Mouse (Mus musculus) common myeloid progenitor, adult 5-6 weeks (primary cell): ENCODE results near the gene Wfdc13. TPM values are rescaled to one million over a fixed set of nuclear protein-coding genes. Genes with fewer than 3 reads are reported as not detected.
"Not testable (repeated sequence)": the region's sequence is repeated elsewhere in the genome, so short reads cannot be mapped to it uniquely, and the experiment has no call there.

ENCODE experiments used
- ATAC-seq: replicated peaks from 2 replicates; pipeline ENCODE4 v1.8.0; 2016; ENCODE audit warnings: low read depth, mild to moderate bottlenecking, moderate TSS enrichment, inconsistent platforms; ENCODE audit not compliant: poor library complexity, severe bottlenecking
- total RNA-seq: library from RNA; stranded (forward); fragments of 200-1000, 187-1606 nt; gene quantifications from 2 replicates; pipeline ENCODE4 v1.2.3, GENCODE M21; 2017

The Wfdc13 gene
- total RNA-seq, 1 experiment from 2014 or later: not detected

DNA sequence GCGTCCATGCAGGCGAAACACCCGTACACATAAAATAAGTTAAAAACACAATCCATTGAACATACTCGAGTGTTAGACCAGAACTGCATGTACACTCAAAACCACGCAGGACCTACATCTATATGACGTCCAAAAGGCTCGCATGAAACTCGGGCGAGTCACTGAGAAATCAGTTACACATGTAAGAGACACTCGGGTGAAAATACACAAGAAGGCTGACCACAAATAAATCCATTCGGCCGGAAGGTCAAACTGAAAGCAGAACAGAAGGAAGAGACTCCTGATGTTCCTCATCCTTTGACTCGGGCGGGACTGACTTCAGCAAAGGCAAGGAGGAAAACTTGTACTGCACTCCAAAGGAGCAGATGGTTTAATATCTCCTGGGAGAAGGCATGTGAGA, 21.1 kb downstream of the Wfdc13 start:
- no peak for ATAC-seq

DNA sequence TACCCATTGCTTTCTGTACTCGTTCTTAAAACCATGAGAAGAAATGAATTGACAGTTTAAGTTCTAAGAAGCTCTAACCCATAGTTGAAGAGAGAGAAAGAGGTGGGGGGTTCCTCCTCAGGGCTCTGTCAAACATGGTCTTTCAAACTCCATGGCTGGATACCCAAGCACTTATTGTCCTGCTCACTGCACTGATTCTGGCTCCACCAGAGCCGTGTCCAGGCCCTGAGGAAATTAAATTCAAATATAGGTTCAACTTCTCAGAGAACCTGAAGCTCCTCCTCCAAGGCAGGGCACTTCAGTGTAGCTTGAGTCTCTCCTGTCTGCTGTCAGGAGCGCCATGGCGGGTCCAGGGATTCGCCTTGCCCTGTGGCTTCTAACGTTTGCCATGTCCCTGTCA, 30.1 kb downstream of the Wfdc13 start, which contains the start of gene Spint5:
Gene Spint5 (plus strand): TSS at position 301 of the 400 bp plus-strand sequence.
- no peak for ATAC-seq

DNA sequence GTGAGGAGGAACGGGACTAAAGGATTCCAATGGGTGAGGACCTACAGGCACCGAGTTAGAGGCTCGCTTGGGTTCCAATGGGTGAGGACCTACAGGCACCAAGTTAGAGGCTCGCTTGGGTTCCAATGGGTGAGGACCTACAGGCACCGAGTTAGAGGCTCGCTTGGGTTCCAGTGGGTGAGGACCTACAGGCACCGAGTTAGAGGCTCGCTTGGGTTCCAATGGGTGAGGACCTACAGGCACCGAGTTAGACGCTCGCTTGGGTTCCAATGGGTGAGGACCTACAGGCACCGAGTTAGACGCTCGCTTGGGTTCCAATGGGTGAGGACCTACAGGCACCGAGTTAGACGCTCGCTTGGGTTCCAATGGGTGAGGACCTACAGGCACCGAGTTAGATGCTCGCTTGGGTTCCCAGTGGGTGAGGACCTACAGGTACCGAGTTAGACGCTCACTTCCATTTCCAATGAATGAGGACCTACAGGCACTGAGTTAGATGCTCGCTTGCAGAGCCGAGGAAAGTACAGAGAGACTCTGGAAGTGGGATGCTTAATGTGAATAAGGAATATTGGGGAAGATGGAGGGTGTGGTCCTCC, 31.4 kb downstream of the Wfdc13 start:
- not testable (repeated sequence) for ATAC-seq

DNA sequence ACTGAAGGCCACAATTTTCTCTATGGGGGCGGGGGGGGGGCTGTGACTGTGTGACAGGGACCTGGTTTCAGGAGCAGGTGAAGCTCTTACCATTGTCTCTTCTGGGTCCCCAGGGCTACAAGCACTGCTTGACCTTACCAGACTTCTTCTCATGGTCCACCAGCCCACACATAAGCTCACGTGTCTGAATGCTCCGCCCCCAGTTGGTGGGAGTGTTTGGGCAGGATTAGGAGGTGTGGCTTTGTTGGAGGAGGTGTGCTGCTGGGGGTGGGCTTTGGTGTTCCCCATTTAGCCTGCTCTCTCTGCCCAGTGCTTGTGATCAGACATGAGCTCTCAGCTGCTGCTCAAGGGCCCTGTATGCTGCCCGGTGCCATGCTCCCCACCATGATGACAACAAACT, 38.4 kb downstream of the Wfdc13 start:
- no peak for ATAC-seq

DNA sequence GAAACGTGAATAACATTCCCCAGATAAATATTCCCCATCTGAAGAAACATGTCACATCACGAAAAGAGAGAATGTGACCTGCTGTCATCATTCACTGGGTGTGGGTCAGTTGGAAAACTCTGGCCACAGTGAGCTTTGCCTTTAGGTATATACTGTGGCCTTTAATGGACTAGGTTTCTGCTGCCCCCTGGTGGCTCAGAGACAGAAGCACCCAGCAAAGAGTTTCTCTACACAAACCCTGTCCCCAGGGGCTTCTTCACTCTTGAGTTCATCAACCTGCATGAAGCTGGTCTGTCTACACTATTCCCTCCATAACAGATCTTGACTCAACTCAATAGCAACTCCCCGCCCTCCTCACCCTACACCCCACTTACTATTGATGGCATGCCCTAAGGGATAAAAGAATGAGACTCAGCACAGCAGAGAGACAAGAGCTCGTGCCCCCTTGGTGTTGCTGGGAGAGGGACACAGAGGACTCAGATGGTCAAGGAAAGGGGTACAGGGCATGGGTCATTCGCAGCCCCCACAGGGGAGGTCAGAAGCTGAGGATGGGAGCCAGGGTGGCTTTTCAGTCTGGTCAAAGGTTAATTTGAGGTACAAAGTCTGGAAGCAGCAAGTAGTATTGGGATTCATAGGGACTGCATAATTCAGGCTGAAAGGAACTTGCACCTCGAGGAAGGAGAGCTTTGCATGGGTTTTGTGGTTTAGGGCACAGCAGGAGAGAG, 41.1 kb downstream of the Wfdc13 start:
- peak; percentile 72; the same call in 1 of the 2 replicates for ATAC-seq

DNA sequence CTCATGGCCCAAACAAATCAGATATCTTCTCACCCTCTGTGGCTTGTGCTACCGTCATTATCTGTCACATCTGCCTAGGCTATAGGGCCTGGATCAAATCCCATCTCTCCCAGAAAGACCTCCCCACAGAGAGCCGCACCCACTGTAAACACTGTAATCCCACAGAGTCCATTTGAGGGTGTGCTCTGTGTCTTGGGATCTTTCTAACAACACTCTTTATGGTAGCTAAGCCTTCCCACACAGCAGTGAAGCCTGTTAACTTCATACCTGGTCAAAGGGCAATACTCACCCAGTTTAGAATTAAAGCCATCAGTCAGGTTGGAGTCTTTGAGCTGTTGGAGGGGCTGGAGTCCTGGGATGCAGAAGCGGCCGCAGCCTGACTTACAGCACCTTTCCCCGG, 46.8 kb downstream of the Wfdc13 start:
- no peak for ATAC-seq

DNA sequence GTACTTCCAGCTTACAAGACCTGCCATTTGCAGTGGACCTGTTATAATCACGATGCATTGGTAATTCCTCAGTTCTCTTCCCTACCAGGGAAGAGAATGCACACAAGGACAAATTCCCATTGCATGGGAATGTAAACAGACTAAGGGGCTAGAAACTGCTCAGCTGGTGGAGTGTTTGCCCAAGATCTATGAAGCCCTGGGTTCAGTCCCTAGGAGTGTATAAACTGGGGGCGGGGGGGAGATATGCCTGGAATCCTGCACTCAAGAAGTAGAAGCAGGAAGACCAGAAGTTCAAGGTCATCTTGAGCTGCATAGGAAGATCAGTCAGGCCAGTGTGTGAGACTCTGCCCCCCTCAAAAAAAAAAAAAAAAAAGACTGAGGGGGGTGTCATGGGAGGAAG, 48.4 kb downstream of the Wfdc13 start:
- no peak for ATAC-seq

DNA sequence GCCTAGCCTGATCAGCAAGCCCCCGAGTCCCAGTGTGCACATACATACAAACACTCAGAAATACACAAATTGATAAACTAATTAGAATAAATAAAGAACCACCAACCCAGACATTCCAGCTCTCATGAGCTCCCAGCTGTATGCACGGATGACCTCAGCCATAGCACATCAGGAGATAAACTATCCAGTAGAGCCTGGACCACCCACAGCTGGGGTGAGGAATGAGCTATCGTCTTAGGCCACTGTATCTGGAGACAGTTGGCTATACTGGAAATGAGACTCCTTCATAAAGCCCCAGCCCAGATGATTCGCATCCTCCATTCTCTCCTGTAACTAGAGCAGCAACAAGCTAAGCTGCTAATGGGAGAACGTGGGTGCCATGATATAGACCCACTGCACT, 49.9 kb downstream of the Wfdc13 start:
- ATAC-seq: no peak

DNA sequence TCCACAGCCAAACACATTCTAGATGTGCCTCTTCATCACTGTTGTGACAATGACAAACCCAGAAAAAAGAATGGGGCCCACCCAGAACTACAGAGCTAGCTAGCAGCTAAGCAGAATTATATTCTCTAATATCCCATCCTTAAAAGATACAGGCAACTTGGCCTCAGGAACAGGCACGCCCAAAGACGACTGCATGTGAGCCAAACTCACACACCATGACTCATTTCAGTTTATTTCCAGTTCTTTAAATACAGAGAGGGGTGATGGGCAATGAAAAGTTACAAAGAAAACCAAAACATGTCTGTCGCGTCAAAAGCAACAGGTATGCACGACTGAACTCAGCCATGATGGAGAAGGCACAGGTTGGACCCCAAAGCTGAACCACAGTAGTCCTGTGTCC, 50.5 kb downstream of the Wfdc13 start:
- no peak for ATAC-seq

Other genes starting within 250 kb of the Wfdc13 start
- 0.05 TPM in 1 of 2 replicates, not detected in the other for gene Sdc4, start 241.2 kb upstream of the Wfdc13 start, total RNA-seq
- gene Sys1, start 228.1 kb upstream of the Wfdc13 start, total RNA-seq: 8.9 and 13.4 TPM in 2 replicates
- 0.46 TPM in 1 of 2 replicates, not detected in the other for gene Gm20458, start 224.1 kb upstream of the Wfdc13 start, total RNA-seq
- not detected in 2 replicates for gene Trp53tg5, start 211.4 kb upstream of the Wfdc13 start, total RNA-seq
- gene Dbndd2, start 199.0 kb upstream of the Wfdc13 start, total RNA-seq: 0.18 TPM in 1 of 2 replicates, not detected in the other
- 30.6 and 33.2 TPM in 2 replicates for gene Pigt, start 187.6 kb upstream of the Wfdc13 start, total RNA-seq
- gene Wfdc2, start 122.7 kb upstream of the Wfdc13 start, total RNA-seq: not detected in 2 replicates
- not detected in 2 replicates for gene Spint3, start 111.6 kb upstream of the Wfdc13 start, total RNA-seq
- gene Wfdc6a, start 99.7 kb upstream of the Wfdc13 start, total RNA-seq: not detected in 2 replicates
- gene Eppin, start 91.5 kb upstream of the Wfdc13 start, total RNA-seq: not detected in 2 replicates
- not detected in 2 replicates for gene Wfdc6b, start 71.6 kb upstream of the Wfdc13 start, total RNA-seq
- gene Wfdc8, start 71.5 kb upstream of the Wfdc13 start, total RNA-seq: not detected in 2 replicates
- not detected in 2 replicates for gene Wfdc16, start 46.3 kb upstream of the Wfdc13 start, total RNA-seq
- gene Wfdc10, start 29.1 kb upstream of the Wfdc13 start, total RNA-seq: not detected in 2 replicates
- not detected in 2 replicates for gene Wfdc9, start 28.5 kb upstream of the Wfdc13 start, total RNA-seq
- gene Wfdc11, start 11.0 kb upstream of the Wfdc13 start, total RNA-seq: not detected in 2 replicates
- not detected in 2 replicates for gene Spint4, start 13.4 kb downstream of the Wfdc13 start, total RNA-seq
- gene Spint5, start 30.2 kb downstream of the Wfdc13 start, total RNA-seq: not detected in 2 replicates
- gene Wfdc3, start 60.8 kb downstream of the Wfdc13 start, total RNA-seq: 1.1 TPM in 1 of 2 replicates, not detected in the other
- 26.7 and 29.6 TPM in 2 replicates for gene Dnttip1, start 60.9 kb downstream of the Wfdc13 start, total RNA-seq
- gene Ube2c, start 84.8 kb downstream of the Wfdc13 start, total RNA-seq: 153 and 159 TPM in 2 replicates
- gene Tnnc2, start 94.9 kb downstream of the Wfdc13 start, total RNA-seq: not detected in 2 replicates
- gene Snx21, start 100.7 kb downstream of the Wfdc13 start, total RNA-seq: 0.23 TPM in 1 of 2 replicates, not detected in the other
- gene Acot8, start 119.8 kb downstream of the Wfdc13 start, total RNA-seq: 14.0 and 14.8 TPM in 2 replicates
- 3.0 and 3.7 TPM in 2 replicates for gene Zswim3, start 120.0 kb downstream of the Wfdc13 start, total RNA-seq
- gene Zswim1, start 137.6 kb downstream of the Wfdc13 start, total RNA-seq: 3.5 and 5.4 TPM in 2 replicates
- gene Spata25, start 143.4 kb downstream of the Wfdc13 start, total RNA-seq: not detected in 2 replicates
- 44.4 and 51.1 TPM in 2 replicates for gene Ctsa, start 147.8 kb downstream of the Wfdc13 start, total RNA-seq
- 0.55 and 0.87 TPM in 2 replicates for gene Neurl2, start 148.3 kb downstream of the Wfdc13 start, total RNA-seq
- not detected in 2 replicates for gene Pltp, start 172.6 kb downstream of the Wfdc13 start, total RNA-seq
- 18.8 and 19.2 TPM in 2 replicates for gene Pcif1, start 194.2 kb downstream of the Wfdc13 start, total RNA-seq
- gene Zfp335, start 226.7 kb downstream of the Wfdc13 start, total RNA-seq: 6.2 and 7.6 TPM in 2 replicates